Comparison of ENCODE assay signal across 12 mouse cellular contexts in the genomic region with DNA sequence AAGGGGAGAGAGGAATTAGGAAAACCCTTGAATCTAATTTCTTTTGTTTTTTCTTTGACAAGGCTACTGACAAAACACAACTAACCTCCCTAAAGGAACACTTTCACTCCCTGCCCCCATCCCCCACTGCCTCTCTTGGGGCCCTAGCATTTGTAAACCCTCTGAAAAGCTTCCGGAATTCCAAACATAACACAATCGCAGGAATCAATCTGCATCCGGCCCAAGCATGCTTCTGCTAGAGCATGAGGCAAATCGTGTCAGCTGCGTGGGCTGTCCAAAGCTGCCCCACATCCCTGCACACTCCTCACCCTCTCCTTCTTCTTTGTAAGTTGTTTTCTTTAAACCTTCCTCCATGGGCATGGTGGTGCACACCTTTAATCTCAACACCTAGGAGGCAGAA. TPM values are rescaled to one million over a fixed set of nuclear protein-coding genes. Genes with fewer than 3 reads are reported as not detected.
DNase-seq lines count a peak whose midpoint lies in the region; ATAC-seq and TF ChIP-seq lines count a peak whose summit lies in the region.
"Had no signal": no experiment of that assay in that cellular context is flagged by ENCODE, and none has a peak within 500 bp of the region (broad histone marks: within the 10 kb centered on the region; RNA-seq: fewer than 3 reads in every experiment).

No protein-coding gene starts in this region.

- H3K4me3 ChIP-seq in midbrain, embryonic 11.5 days (ENCODE audit: low read depth, low read length): no peak overlapping the region
- H3K4me3 ChIP-seq in midbrain, postnatal 0 days (ENCODE audit: low read depth, low read length): no peak overlapping the region
- H3K4me3 ChIP-seq in heart, postnatal 0 days (ENCODE audit: low read depth, low read length): no peak overlapping the region
- no peak overlapping the region for H3K4me3 ChIP-seq in stomach, postnatal 0 days (ENCODE audit: low read depth, low read length)
- H3K4me3 ChIP-seq in left cerebral cortex, adult 2 months: no peak overlapping the region
- H3K4me3 ChIP-seq: forebrain, embryonic 15.5 days; heart, embryonic 15.5 days; neural tube, embryonic 13.5 days had no signal

- H3K4me1 ChIP-seq in midbrain, embryonic 11.5 days (ENCODE audit: control insufficient read depth, insufficient read depth, low read length): no peaks in the 10 kb centered on the region; the same call in 1 of the 2 replicates
- 0 out of 2 replicates have a peak, but pooled peaks cover 3% of the 10 kb centered on the region for H3K4me1 ChIP-seq in midbrain, postnatal 0 days (ENCODE audit: insufficient read depth, low read length)
- no peaks in the 10 kb centered on the region for H3K4me1 ChIP-seq in heart, postnatal 0 days (ENCODE audit: control insufficient read depth, insufficient read depth)
- no peaks in the 10 kb centered on the region for H3K4me1 ChIP-seq in stomach, postnatal 0 days (replicated peaks; ENCODE audit: control insufficient read depth, insufficient read depth)

- no peak overlapping the region for H3K4me2 ChIP-seq in midbrain, embryonic 11.5 days
- H3K4me2 ChIP-seq in midbrain, postnatal 0 days (ENCODE audit: low read depth, low read length, poor library complexity, severe bottlenecking): no peak overlapping the region
- 0 out of 2 replicates have a peak overlapping the region, but pooled peaks have one; percentile 15 for H3K4me2 ChIP-seq in heart, postnatal 0 days (ENCODE audit: low read depth, low read length)
- no peak overlapping the region for H3K4me2 ChIP-seq in stomach, postnatal 0 days (replicated peaks; ENCODE audit: low read depth)
- H3K4me2 ChIP-seq: forebrain, embryonic 15.5 days; heart, embryonic 15.5 days; neural tube, embryonic 13.5 days had no signal

- H3K9ac ChIP-seq in midbrain, embryonic 11.5 days (ENCODE audit: low read length): peak overlapping the region; percentile 33; the same call in 1 of the 2 replicates
- no peak overlapping the region for H3K9ac ChIP-seq in midbrain, postnatal 0 days (replicated peaks; ENCODE audit: low read length, poor library complexity, severe bottlenecking)
- no peak overlapping the region for H3K9ac ChIP-seq in heart, postnatal 0 days (replicated peaks; ENCODE audit: low read depth, low read length)
- H3K9ac ChIP-seq in stomach, postnatal 0 days (ENCODE audit: low read length): no peak overlapping the region
- H3K9ac ChIP-seq: forebrain, embryonic 15.5 days; heart, embryonic 15.5 days; neural tube, embryonic 13.5 days had no signal

- peak; percentile 81 for DNase-seq in midbrain, embryonic 11.5 days (ENCODE audit: low spot score, missing footprints)
- no peak for DNase-seq in midbrain, postnatal 0 days (ENCODE audit: low spot score)
- peak; percentile 40 for DNase-seq in heart, postnatal 0 days (ENCODE audit: low spot score)
- peak; percentile 36 to 66 for DNase-seq in kidney, postnatal 36 days
- no peak for DNase-seq in stomach, postnatal 0 days (ENCODE audit: low spot score)
- no peak for DNase-seq in right cerebral cortex, adult 2 months (ENCODE audit: low spot score in 2 of 2)
- no peak for DNase-seq in spleen, postnatal 4 days (ENCODE audit: low spot score in 2 of 2)
- DNase-seq in left cerebral cortex, adult 2 months (ENCODE audit: extremely low spot score in 1 of 2, low spot score in 2 of 2): no peak
- DNase-seq: cerebellum, postnatal 25 days had no signal

- H3K9me3 ChIP-seq in midbrain, embryonic 11.5 days (ENCODE audit: control insufficient read depth, low read length): peaks cover 2% of the 10 kb centered on the region; the same call in 1 of the 2 replicates
- no peaks in the 10 kb centered on the region for H3K9me3 ChIP-seq in midbrain, postnatal 0 days (ENCODE audit: low read length)
- peaks cover 8% of the 10 kb centered on the region for H3K9me3 ChIP-seq in heart, postnatal 0 days (replicated peaks; ENCODE audit: control insufficient read depth, low read length)
- H3K9me3 ChIP-seq in stomach, postnatal 0 days (ENCODE audit: control insufficient read depth, low read length): no peaks in the 10 kb centered on the region
- H3K9me3 ChIP-seq: forebrain, embryonic 15.5 days; heart, embryonic 15.5 days had no signal

- TF ChIP-seq CTCF in midbrain, postnatal 0 days (IDR thresholded peaks at IDR 0.05): no peak
- no peak for TF ChIP-seq CTCF in heart, postnatal 0 days (IDR thresholded peaks at IDR 0.05; ENCODE audit: low read depth)
- no peak for TF ChIP-seq CTCF in stomach, postnatal 0 days (IDR thresholded peaks at IDR 0.05; ENCODE audit: low read depth)
- no peak for TF ChIP-seq CTCF in left cerebral cortex, adult 2 months (IDR thresholded peaks at IDR 0.05)

- intact Hi-C loops in left cerebral cortex, adult 2 months (cut with DNase I): no loop called here

- no peak for ATAC-seq in midbrain, embryonic 11.5 days (ENCODE audit: low FRiP score)
- ATAC-seq in midbrain, postnatal 0 days (ENCODE audit: low FRiP score): no peak
- ATAC-seq in heart, postnatal 0 days (ENCODE audit: insufficient read depth, low read depth): peak; percentile 51
- ATAC-seq in stomach, postnatal 0 days (ENCODE audit: low FRiP score, low TSS enrichment): no peak; the same call in 1 of the 2 replicates
- ATAC-seq: forebrain, embryonic 15.5 days had no signal

- H3K36me3 ChIP-seq in midbrain, embryonic 11.5 days (ENCODE audit: control insufficient read depth, insufficient read depth, low read length): no peaks in the 10 kb centered on the region
- H3K36me3 ChIP-seq in midbrain, postnatal 0 days (ENCODE audit: insufficient read depth, low read length): no peaks in the 10 kb centered on the region
- H3K36me3 ChIP-seq in heart, postnatal 0 days (replicated peaks; ENCODE audit: control insufficient read depth, insufficient read depth, low read length): no peaks in the 10 kb centered on the region
- H3K36me3 ChIP-seq in stomach, postnatal 0 days (ENCODE audit: control insufficient read depth, insufficient read depth, low read length): no peaks in the 10 kb centered on the region
- H3K36me3 ChIP-seq: forebrain, embryonic 15.5 days; heart, embryonic 15.5 days; neural tube, embryonic 13.5 days had no signal

- H3K27me3 ChIP-seq in midbrain, embryonic 11.5 days (ENCODE audit: control insufficient read depth, insufficient read depth, low read length): no peaks in the 10 kb centered on the region
- no peaks in the 10 kb centered on the region for H3K27me3 ChIP-seq in midbrain, postnatal 0 days (ENCODE audit: insufficient read depth, low read length)
- H3K27me3 ChIP-seq in heart, postnatal 0 days (ENCODE audit: control insufficient read depth, insufficient read depth, low read length): no peaks in the 10 kb centered on the region
- H3K27me3 ChIP-seq in stomach, postnatal 0 days (ENCODE audit: control insufficient read depth, insufficient read depth, low read length): no peaks in the 10 kb centered on the region
- H3K27me3 ChIP-seq: forebrain, embryonic 15.5 days; neural tube, embryonic 13.5 days had no signal

- H3K27ac ChIP-seq in midbrain, embryonic 11.5 days (ENCODE audit: low read depth, low read length): no peak overlapping the region
- H3K27ac ChIP-seq in midbrain, postnatal 0 days (ENCODE audit: low read depth, low read length): no peak overlapping the region
- H3K27ac ChIP-seq in heart, postnatal 0 days (ENCODE audit: low read depth): no peak overlapping the region
- H3K27ac ChIP-seq in stomach, postnatal 0 days (replicated peaks): peak overlapping the region; percentile 30; the same call in 1 of the 2 replicates
- H3K27ac ChIP-seq in left cerebral cortex, adult 2 months: no peak overlapping the region
- H3K27ac ChIP-seq: forebrain, embryonic 15.5 days; neural tube, embryonic 13.5 days had no signal

- TF ChIP-seq EP300 in heart, postnatal 0 days (IDR thresholded peaks at IDR 0.05; ENCODE audit: low read depth): peak; percentile 78
- TF ChIP-seq EP300 in stomach, postnatal 0 days (optimal IDR thresholded peaks at IDR 0.05): no peak

- WGBS in midbrain, embryonic 11.5 days: 50% methylated on average over 5 of the region's 5 CpGs
- 34% methylated on average over 5 of the region's 5 CpGs for WGBS in midbrain, postnatal 0 days
- 22% methylated on average over 5 of the region's 5 CpGs for WGBS in heart, postnatal 0 days
- WGBS in stomach, postnatal 0 days: 15% methylated on average over 5 of the region's 5 CpGs

RNA-seq across cellular contexts. Expression of a gene that starts 4.9 kb away (rescaled TPM):
- polyA plus RNA-seq in midbrain, embryonic 11.5 days (2014; fragmentation: Nextera tagmentation; extraction: Ambion mirVana): 1.1 and 1.4 TPM in 2 replicates
- 53.8 and 57.1 TPM in 2 replicates for total RNA-seq in midbrain, postnatal 0 days (2014; rRNA removed)
- 11.4 and 12.9 TPM in 2 replicates for polyA plus RNA-seq in midbrain, postnatal 0 days (2015; fragmentation: Nextera tagmentation; extraction: Ambion mirVana)
- 0.19 and 4.9 TPM in 2 replicates for total RNA-seq in heart, postnatal 0 days (2014; rRNA removed; ENCODE audit: low replicate concordance)
- polyA plus RNA-seq in heart, postnatal 0 days (2015; fragmentation: Nextera tagmentation; extraction: Ambion mirVana): 1.1 and 1.2 TPM in 2 replicates
- polyA plus RNA-seq in stomach, postnatal 0 days (2015; fragmentation: Nextera tagmentation; extraction: Ambion mirVana): 5.1 and 5.4 TPM in 2 replicates
- total RNA-seq in left cerebral cortex, adult 2 months (2021): 1 to 10 TPM; 3.6 TPM

Comparison
In these comparisons a context has a peak if more than half of its experiments do, and no peak if none do; other contexts are left out.
1. DNase-seq: peak in midbrain, embryonic 11.5 days (single experiment), heart, postnatal 0 days (single experiment) and kidney, postnatal 36 days (2 of 2); none in midbrain, postnatal 0 days (single experiment), stomach, postnatal 0 days (single experiment), right cerebral cortex, adult 2 months (0 of 2), spleen, postnatal 4 days (0 of 2) and left cerebral cortex, adult 2 months (0 of 2).